Mouse (Mus musculus): ENCODE data around the gene Proca1.

The Proca1 gene

GRCm38 (mm10) chr11:78182450-78182849, 10.7 kb upstream of the Proca1 start:
- in situ Hi-C loops (cut with MboI, MseI): no loop called here

GRCm38 (mm10) chr11:78182961-78183844, 10.0 kb upstream of the Proca1 start, which contains the start of gene Rpl23a:
Gene Rpl23a, minus strand, starts transcription at chr11:78183584.
- in situ Hi-C loops (cut with MboI, MseI): no loop called here

- in situ Hi-C loops (cut with MboI, MseI): no loop called here
Measured at GRCm38 (mm10) chr11:78183884-78184514, 9.2 kb upstream of the Proca1 start.

- in situ Hi-C loops (cut with MboI, MseI): loop anchor here (5.0 kb wide), 1 partner anchor 958 kb away; no protein-coding TSS in a partner anchor
Measured at GRCm38 (mm10) chr11:78184702-78185101, 8.5 kb upstream of the Proca1 start.

- in situ Hi-C loops (cut with MboI, MseI): loop anchor here (5.0 kb wide), 1 partner anchor 954 kb away; no protein-coding TSS in a partner anchor
Measured at GRCm38 (mm10) chr11:78188331-78189233, 4.6 kb upstream of the Proca1 start, which contains the start of gene Rab34. Gene Rab34, plus strand, starts transcription at chr11:78188430.

GRCm38 (mm10) chr11:78189234-78190040, 3.8 kb upstream of the Proca1 start:
- in situ Hi-C loops (cut with MboI, MseI): loop anchor here (5.0 kb wide), 1 partner anchor 953 kb away; no protein-coding TSS in a partner anchor

- in situ Hi-C loops (cut with MboI, MseI): no loop called here
Measured at GRCm38 (mm10) chr11:78190041-78190440, 3.2 kb upstream of the Proca1 start.

- in situ Hi-C loops (cut with MboI, MseI): no loop called here
Measured at GRCm38 (mm10) chr11:78194411-78195100, 1.4 kb downstream of the Proca1 start.

GRCm38 (mm10) chr11:78195101-78195863, 2.1 kb downstream of the Proca1 start:
- in situ Hi-C loops (cut with MboI, MseI): no loop called here

GRCm38 (mm10) chr11:78202372-78202771, 9.2 kb downstream of the Proca1 start:
- in situ Hi-C loops (cut with MboI, MseI): no loop called here

GRCm38 (mm10) chr11:78204287-78204686, 11.1 kb downstream of the Proca1 start:
- in situ Hi-C loops (cut with MboI, MseI): no loop called here

- in situ Hi-C loops (cut with MboI, MseI): no loop called here
Measured at GRCm38 (mm10) chr11:78205361-78206206, 12.4 kb downstream of the Proca1 start.

GRCm38 (mm10) chr11:78207190-78207589, 14.0 kb downstream of the Proca1 start:
- in situ Hi-C loops (cut with MboI, MseI): no loop called here

- in situ Hi-C loops (cut with MboI, MseI): no loop called here
Measured at GRCm38 (mm10) chr11:78209886-78210285, 16.7 kb downstream of the Proca1 start.

GRCm38 (mm10) chr11:78210615-78211014, 17.4 kb downstream of the Proca1 start:
- in situ Hi-C loops (cut with MboI, MseI): no loop called here

- in situ Hi-C loops (cut with MboI, MseI): no loop called here
Measured at GRCm38 (mm10) chr11:78211513-78211912, 18.3 kb downstream of the Proca1 start.

- in situ Hi-C loops (cut with MboI, MseI): no loop called here
Measured at GRCm38 (mm10) chr11:78213086-78213817, 20.1 kb downstream of the Proca1 start.
